Mouse (Mus musculus) layer of hippocampus, adult 18-20 months (tissue): ENCODE results near the gene Foxn2. TPM values are rescaled to one million over a fixed set of nuclear protein-coding genes. Genes with fewer than 3 reads are reported as not detected.
"Not testable (repeated sequence)": the region's sequence is repeated elsewhere in the genome, so short reads cannot be mapped to it uniquely, and the experiment has no call there.

Experiments used
- DNase-seq, 2 experiments: peaks; one replicate each; pipeline ENCODE4 v3.0.0; 2022; ENCODE audit warnings: low spot score in 2 of 2
- long read RNA-seq: library from polyadenylated mRNA; stranded (forward); transcript quantifications from one replicate; pipeline ENCODE4 v2.0.0, GENCODE M21; 2021
- total RNA-seq, 2 experiments: library from RNA; stranded (reverse); gene quantifications; 2 replicates each; pipeline ENCODE4 v1.2.3; 2021

Gene Foxn2
- 10 to 100 TPM; 25.1 to 27.1 TPM for total RNA-seq
- long read RNA-seq, full-length matches to known transcripts, result 13 of 23 reads
- long read RNA-seq, partial matches to known transcripts, result 0 of 23 reads
- long read RNA-seq, other reads (novel, unspliced or antisense), result 10 of 23 reads

GRCm38 (mm10) chr17:88440285-88441000 is at the start of gene Foxn2:
TSS of gene Foxn2 (plus strand) at chr17:88440711.
- peak; percentile 87 to 91 for DNase-seq

DNA sequence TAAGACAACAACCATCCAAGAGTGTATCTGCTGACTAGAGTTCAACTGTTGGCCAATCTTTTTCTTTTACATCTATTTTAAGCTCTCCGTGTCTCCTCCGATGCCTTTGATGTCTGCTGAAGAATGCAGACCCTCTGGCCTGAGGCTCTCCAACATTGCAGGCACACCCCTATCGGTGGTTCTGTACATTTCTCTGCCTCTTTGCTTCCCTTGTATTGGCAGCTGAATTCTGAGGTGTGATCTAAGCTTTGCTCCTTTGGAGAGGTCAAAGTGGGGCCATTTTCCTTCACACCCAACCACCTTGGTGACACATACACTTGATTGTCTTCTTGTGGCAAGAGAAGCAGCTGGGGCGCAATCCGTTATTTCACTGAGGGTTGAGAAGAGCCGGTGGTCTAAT is 43.0 kb upstream of the Foxn2 start:
- no peak for DNase-seq

DNA sequence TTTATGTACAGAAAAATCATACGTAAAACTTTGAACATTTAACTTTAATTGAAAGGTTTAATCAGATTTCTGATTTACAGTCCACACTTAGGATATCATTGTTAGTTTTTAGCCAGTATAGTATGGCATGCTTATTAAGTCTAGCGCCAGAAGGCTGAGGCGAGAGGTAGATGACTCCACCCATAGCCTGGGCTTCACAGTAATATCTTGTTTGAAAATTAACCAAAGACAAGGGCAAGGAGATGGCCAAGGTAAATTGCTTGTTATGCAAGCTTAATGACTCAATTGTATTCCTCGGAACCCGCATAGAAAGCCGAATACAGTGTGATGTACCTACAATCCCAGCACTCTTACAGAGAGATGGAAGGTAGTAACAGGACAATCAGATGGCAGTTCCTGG is 42.4 kb upstream of the Foxn2 start:
- no peak for DNase-seq

DNA sequence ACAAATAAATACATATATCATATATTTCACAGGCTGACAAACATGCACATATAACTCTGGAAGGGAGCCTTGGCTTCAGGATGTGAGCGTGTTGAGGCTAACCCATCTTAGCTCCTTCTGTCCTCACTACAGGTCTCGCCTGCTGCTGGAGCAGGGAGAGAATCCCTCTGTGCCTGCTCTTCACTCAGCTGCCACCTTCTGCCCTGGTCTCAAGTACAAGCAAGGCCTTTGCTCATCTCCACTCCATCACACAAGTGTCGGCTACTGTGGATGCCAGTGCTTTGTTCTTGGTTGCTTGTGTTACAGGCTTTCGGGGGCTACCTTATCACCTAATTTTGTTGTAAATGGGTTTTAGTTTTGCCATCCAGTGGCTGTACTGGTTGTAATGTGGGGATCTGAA is 41.7 kb upstream of the Foxn2 start:
- no peak for DNase-seq

GRCm38 (mm10) chr17:88400122-88400521 is 40.4 kb upstream of the Foxn2 start:
- DNase-seq, result no peak

DNA sequence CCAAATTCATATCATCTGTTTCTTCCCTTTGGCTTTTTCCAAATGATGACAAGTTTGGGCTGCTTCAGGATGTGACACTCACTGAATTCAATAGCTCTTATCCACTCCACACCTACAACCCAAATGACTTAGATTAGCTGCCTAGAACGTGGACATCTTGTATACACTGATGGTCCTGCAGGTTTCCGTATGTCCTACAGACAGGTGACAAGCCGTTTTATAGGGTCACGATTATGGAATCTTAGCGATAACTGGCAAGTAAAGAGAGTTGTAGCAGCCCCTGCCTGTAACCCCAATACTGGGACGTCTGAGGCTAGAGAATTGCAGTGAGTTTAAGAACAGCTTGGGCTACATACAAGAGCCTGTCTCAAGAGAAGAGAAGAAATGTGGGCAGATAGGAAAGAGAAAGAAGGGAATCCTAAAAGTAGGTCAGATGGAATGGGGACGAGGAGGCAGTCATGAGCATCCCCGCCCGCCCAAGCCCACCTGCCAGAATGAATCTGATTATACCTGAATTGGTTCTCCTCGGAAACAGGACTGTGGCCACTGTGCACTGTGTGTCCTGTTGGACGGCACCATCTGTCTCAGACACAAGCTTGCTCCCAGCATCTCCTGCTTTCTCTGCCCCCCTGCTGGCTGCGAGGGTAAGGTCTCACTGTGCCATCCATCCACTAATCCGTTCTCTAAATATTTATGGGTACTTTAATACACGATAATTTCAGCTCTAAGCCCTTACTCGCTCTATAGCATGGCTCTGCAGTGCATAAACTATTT is 39.6 kb upstream of the Foxn2 start:
- DNase-seq, result no peak

- no peak for DNase-seq
These were observed 37.2 kb upstream of the Foxn2 start for GRCm38 (mm10) chr17:88403269-88403668.

DNA sequence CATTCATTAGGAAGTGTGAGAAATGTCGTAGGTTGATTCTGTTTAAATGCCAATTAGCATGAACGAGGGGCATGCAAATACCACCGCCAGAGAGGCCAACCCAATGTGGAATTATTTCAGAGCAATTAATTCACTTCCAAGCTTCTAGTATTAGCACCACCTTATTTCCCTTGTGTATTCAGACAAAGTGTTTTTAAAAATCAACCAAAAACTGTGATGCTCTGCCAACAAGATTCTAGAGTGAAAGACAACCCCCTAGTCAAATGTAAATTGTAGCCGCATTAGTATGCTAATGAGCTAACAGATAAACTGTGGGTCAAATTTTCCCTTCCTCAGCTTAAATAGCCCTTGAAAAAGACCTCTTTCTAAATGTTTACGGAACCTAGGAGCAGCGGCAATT is 36.0 kb upstream of the Foxn2 start:
- DNase-seq, result no peak

DNA sequence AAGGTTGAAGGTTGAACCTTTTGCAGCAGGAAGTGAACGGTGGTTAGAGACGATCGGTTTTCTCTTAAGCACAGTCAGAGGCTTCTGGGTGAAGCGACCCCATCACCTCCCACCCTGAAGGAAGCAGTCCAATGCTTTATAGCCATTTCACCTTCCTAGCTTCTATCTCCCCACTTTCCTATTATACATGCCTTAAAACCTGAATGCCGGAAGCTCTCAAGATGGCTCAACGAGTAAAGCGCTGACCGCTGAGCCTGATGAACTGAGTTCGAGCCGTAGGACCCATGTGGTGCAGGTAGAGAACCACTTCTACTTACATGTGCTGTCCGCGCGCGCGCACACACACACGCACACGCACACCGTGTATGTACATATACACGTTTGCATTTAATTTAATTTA is 35.4 kb upstream of the Foxn2 start:
- DNase-seq, result no peak

GRCm38 (mm10) chr17:88409706-88410105 is 30.8 kb upstream of the Foxn2 start:
- no peak for DNase-seq

DNA sequence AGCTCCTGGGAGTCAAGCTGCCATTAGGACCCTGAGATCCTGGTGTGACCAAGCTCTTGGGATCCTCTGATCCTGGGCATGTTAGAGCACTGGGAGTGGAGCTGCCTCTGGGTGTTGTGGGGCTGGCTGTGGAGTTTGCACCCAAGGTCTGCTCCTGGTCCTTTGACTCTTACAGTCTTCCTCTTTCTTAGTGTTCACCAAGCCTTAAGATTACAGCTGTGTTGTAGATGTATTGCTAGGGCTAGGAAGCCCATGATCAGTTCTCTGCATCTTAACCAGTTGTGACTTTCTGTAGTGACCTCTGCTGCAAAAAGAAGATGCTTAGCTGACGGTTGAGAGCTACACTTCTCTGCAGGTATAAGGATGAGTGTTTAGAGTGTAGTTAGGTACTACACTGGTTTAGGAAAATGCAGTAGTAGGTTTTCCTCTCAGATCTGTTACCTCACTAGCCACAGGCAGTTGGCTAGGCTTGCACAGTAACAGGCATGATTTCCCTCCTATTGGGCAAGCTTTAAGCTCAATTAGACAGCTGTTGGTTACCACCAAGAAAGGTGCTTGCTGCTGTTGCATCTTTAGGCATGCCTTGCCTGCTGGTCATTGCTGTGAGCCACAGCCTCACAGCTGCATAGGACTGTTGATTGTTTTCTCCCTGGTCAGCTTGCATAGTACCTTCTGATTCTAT is 27.2 kb upstream of the Foxn2 start:
- DNase-seq, result no peak

GRCm38 (mm10) chr17:88420426-88420825 is 20.1 kb upstream of the Foxn2 start:
- no peak for DNase-seq

GRCm38 (mm10) chr17:88421246-88421645 is 19.3 kb upstream of the Foxn2 start:
- no peak for DNase-seq

DNA sequence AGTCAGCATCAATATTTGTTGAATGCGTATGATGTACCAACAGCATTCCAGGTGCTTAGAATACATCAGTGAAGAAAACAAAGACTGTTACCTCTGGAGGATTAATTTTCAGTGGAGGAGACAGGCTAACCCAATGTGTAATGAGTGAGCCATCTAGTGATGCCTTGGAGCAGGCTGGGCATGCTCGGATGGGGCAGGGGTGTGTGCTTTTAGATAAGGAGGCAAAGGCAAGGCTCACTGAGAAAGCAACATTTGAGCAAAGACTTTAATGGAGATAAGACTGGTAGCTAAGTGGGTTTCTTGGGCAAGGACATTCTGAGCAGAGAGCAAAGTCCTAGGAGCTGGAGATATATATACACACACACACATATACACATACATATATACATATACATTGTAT is 9.8 kb upstream of the Foxn2 start:
- DNase-seq, result no peak

GRCm38 (mm10) chr17:88431486-88431885 is 9.0 kb upstream of the Foxn2 start:
- no peak for DNase-seq

GRCm38 (mm10) chr17:88431987-88432386 is 8.5 kb upstream of the Foxn2 start:
- no peak for DNase-seq

DNA sequence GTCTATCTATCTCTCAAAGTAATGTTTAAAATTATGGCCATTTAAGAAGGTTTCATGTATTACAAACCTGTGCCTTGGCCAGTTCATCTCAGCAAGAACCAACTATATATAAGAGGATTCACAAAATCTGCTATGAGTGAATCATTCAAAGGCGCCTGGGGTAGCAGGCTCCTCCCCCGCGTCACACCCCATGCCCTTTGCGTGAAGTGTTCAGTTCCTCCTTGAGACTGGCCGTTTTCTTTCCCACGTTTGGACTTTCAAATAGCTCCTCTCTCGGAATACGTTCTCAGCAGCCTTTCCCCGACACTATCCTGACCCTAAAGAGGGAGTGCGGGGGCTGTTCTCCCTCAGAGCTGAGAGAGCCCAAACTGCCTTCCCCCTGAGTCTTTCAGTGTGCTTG is 5.2 kb upstream of the Foxn2 start:
- no peak for DNase-seq

DNA sequence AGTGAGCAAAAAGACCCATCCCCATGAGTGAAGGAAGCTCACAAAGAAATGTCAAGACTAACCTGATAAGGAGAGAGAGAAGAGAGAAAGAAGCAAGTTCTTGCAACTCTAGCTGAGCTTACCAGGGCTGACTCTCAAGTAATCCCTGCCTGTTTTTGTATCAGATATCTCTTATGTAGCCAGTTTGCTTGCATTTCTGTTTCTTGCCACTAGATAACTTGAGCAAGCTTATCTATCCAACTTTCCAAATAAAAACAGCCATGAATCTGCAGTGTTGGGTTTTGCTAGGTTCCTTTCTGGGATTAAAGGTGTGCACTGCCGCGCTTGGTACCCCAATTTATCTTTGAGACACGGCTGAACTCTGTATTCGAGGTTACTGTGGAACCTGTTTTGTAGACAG is 4.2 kb upstream of the Foxn2 start:
- DNase-seq, result no peak

DNA sequence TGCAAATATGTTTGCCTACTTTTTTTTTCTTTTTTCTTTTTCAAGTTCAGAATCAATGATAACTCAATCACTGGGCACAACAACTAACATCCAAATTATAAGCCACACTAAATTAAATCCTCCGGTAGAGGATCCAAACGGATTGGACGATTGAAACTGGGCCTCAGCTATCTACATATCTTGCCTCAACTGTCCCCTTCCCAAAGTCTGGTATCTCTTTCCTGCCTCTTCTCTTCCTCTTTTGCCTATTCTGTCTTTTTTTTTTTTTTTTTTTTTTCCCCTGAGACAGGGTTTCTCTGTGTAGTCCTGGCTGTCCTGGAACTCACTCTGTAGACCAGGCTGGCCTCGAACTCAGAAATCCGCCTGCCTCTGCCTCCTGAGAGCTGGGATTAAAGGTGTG is 3.8 kb upstream of the Foxn2 start:
- DNase-seq, result not testable (repeated sequence)

GRCm38 (mm10) chr17:88437391-88437790 is 3.1 kb upstream of the Foxn2 start:
- DNase-seq, result no peak

DNA sequence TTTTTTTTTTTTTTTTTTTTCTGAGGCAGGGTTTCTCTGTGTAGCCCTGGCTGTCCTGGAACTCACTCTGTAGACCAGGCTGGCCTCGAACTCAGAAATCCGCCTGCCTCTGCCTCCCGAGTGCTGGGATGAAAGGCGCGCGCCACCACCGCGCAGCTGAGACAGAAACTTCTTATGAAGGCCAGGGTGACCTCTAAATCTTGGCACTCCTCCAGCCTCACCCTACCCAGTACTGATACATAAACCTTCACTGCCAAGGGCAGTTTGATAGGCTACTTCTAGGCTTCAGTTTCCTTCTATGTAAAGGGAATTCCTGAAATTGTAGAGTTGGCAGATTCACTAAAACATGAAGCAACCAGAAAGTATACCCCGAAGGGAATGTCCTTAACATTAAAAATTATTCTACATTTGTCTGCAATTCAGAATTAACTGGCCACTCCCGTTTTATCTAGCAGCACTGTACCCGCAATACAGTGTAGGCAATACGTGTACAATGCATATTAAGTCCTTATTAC is 918 bp upstream of the Foxn2 start:
- no peak for DNase-seq

DNA sequence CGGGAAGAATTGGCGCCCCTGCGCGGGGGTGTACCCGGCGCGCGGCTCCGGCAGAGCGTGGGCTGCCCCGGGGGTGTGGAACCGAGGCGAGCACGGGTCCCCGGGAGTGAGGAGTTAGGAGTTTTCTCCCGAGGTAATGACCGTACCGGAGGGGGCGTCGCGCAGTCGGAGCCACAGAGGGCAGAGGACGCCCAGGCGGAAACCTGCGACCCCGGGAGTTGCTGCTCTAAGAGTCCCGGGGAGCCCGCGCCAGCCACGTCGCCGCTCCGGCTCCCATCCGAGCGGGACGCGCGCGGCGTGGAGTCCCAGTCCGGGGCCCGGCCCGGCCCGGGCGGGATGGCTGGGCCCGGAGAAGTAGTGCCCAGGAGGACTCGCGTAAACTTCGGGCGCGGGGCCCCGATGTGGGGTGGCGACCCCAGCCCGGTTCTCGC is 505 bp downstream of the Foxn2 start:
- no peak for DNase-seq
